Mouse (Mus musculus) small intestine, adult 2 months (tissue): Measurements from ENCODE around the gene Lmo4. TPM values are rescaled to one million over a fixed set of nuclear protein-coding genes. Genes with fewer than 3 reads are reported as not detected.
A peak's percentile ranks its signal among the peaks of the same experiment; 100 is the strongest.

ENCODE experiments used
- H3K27ac ChIP-seq: fragments of 200-500 bp; 2 replicates; pipeline ENCODE4 v1.5.1; 2012; ENCODE audit warnings: low read depth, low read length, control low read depth, inconsistent platforms; ENCODE audit not compliant: insufficient read depth
- H3K27me3 ChIP-seq: fragments of 200-500 bp; 2 replicates; pipeline ENCODE4 v1.6.1; 2012; ENCODE audit warnings: mild to moderate bottlenecking, moderate library complexity, low read length, inconsistent platforms; ENCODE audit not compliant: control insufficient read depth, insufficient read depth
- H3K36me3 ChIP-seq: fragments of 200-500 bp; 2 replicates; pipeline ENCODE4 v1.6.1; 2012; ENCODE audit warnings: mild to moderate bottlenecking, low read length, control low read depth, inconsistent platforms; ENCODE audit not compliant: control insufficient read depth, insufficient read depth
- H3K4me1 ChIP-seq: fragments of 200-500 bp; 2 replicates; pipeline ENCODE4 v1.6.1; 2012; ENCODE audit warnings: low read length, inconsistent platforms, mixed read lengths; ENCODE audit not compliant: control insufficient read depth, insufficient read depth, insufficient read length
- H3K4me3 ChIP-seq: fragments of 200-500 bp; 2 replicates; pipeline ENCODE4 v1.5.1; 2012; ENCODE audit warnings: low read depth, mild to moderate bottlenecking, control low read depth, inconsistent platforms, low read length, moderate library complexity
- CTCF ChIP-seq: fragments of 200-500 bp; IDR thresholded peaks from 2 replicates; pipeline ENCODE4 v1.5.1; 2012; ENCODE audit warnings: low read depth, mild to moderate bottlenecking, control low read depth, inconsistent platforms, low read length, moderate library complexity, mixed read lengths; ENCODE audit not compliant: insufficient replicate concordance, insufficient read length; ENCODE audit errors: extremely low read depth
- POLR2A ChIP-seq: fragments of 200-500 bp; IDR thresholded peaks from 2 replicates; pipeline ENCODE4 v1.6.1; 2012; ENCODE audit warnings: low read depth, mild to moderate bottlenecking, control low read depth, inconsistent platforms, low read length, moderate library complexity
- WGBS: fragments of 180-500 bp; shearing (Covaris S2); methylation state at CpG from one replicate; pipeline ENCODE4 v1.1.7; 2018; 5-methylcytosine and 5-hydroxymethylcytosine counted together
- polyA plus RNA-seq: library from polyadenylated mRNA; depleted of rRNA; stranded (reverse); fragments of >200 nt; gene quantifications from 2 replicates; pipeline ENCODE4 v1.2.3, GENCODE M21; 2012

The Lmo4 gene
- polyA plus RNA-seq, 1 experiment = 23.8 TPM

GRCm38 (mm10) chr3:144147244-144147643 lies 57.8 kb downstream of the Lmo4 start:
- Histone ChIP-seq H3K4me3 (no peak overlapping the region), H3K36me3 (no peaks in the 10 kb centered on the region), H3K27ac (no peak overlapping the region), H3K27me3 (no peaks in the 10 kb centered on the region), H3K4me1 (peaks cover 6% of the 10 kb centered on the region; the same call in 1 of the 2 replicates)
- TF ChIP-seq CTCF = no peak
- no peak for TF ChIP-seq POLR2A
- WGBS = 88% methylated on average over 3 of the region's 3 CpGs

- 28% methylated on average over 4 of the region's 4 CpGs for WGBS
- Histone ChIP-seq H3K4me3 (no peak overlapping the region), H3K4me1 (peaks cover 6% of the 10 kb centered on the region; the same call in 1 of the 2 replicates)
These were observed 61.0 kb downstream of the Lmo4 start for GRCm38 (mm10) chr3:144144066-144144465.

GRCm38 (mm10) chr3:144142939-144143338 lies 62.1 kb downstream of the Lmo4 start:
- no peak overlapping the region for H3K4me3 ChIP-seq
- no peaks in the 10 kb centered on the region for H3K27me3 ChIP-seq
- H3K27ac ChIP-seq = no peak overlapping the region
- H3K4me1 ChIP-seq = peaks cover 6% of the 10 kb centered on the region; the same call in 1 of the 2 replicates
- TF ChIP-seq POLR2A (no peak), CTCF (no peak)
- 93% methylated on average over 7 of the region's 7 CpGs for WGBS
- no peaks in the 10 kb centered on the region for H3K36me3 ChIP-seq

More at GRCm38 (mm10) chr3:144144066-144144465, 61.0 kb downstream of the Lmo4 start:
- TF ChIP-seq CTCF (no peak), POLR2A (no peak)
- Histone ChIP-seq H3K27ac (peak overlapping the region; percentile 55), H3K36me3 (no peaks in the 10 kb centered on the region), H3K27me3 (no peaks in the 10 kb centered on the region)

GRCm38 (mm10) chr3:144141786-144142185 lies 63.2 kb downstream of the Lmo4 start:
- Histone ChIP-seq H3K27ac (no peak overlapping the region), H3K36me3 (no peaks in the 10 kb centered on the region), H3K4me1 (peaks cover 8% of the 10 kb centered on the region; the same call in 1 of the 2 replicates), H3K4me3 (no peak overlapping the region), H3K27me3 (no peaks in the 10 kb centered on the region)
- TF ChIP-seq CTCF = no peak
- TF ChIP-seq POLR2A = no peak
- WGBS = 91% methylated on average over 8 of the region's 8 CpGs

GRCm38 (mm10) chr3:144140816-144141215 lies 64.2 kb downstream of the Lmo4 start:
- peaks cover 8% of the 10 kb centered on the region; the same call in 1 of the 2 replicates for H3K4me1 ChIP-seq
- no peaks in the 10 kb centered on the region for H3K27me3 ChIP-seq
- H3K4me3 ChIP-seq = no peak overlapping the region
- no peak for TF ChIP-seq POLR2A
- TF ChIP-seq CTCF = no peak
- WGBS = 94% methylated on average over 5 of the region's 5 CpGs
- H3K27ac ChIP-seq = no peak overlapping the region
- no peaks in the 10 kb centered on the region for H3K36me3 ChIP-seq

GRCm38 (mm10) chr3:144138659-144139058 lies 66.4 kb downstream of the Lmo4 start:
- Histone ChIP-seq H3K4me1 (peaks cover 3% of the 10 kb centered on the region; the same call in 1 of the 2 replicates), H3K4me3 (no peak overlapping the region), H3K27me3 (no peaks in the 10 kb centered on the region), H3K36me3 (no peaks in the 10 kb centered on the region), H3K27ac (no peak overlapping the region)
- WGBS = 89% methylated on average over 3 of the region's 3 CpGs
- no peak for TF ChIP-seq CTCF
- TF ChIP-seq POLR2A = no peak
